Mouse (Mus musculus) brain, adult 2 months (tissue): ENCODE measurements around the gene Pitpnm2.

Experiments used
- DNase-seq: peaks from one replicate; pipeline ENCODE4 v3.0.0; 2011; ENCODE audit warnings: low read depth, low spot score

Pitpnm2 gene

DNA sequence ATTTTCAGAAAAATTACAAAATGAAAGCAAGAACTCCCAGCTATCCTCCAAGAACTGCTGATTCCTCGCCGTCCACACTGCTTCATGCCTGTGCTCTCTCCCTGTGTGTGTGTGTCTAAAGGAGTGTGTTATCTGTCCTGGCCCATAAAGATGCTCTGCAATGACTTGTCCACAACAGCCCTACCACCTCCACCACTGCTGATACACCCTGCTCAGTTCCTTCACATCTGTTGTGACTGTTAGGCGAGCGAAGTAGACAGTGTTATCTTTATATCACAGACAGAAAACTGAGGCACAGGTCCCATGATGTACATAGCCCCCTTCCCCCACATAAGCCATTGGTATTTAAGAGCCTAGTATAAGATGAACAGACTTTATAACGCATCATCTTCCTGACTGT lies 67.5 kb downstream of the Pitpnm2 start:
- DNase-seq, result no peak

DNA sequence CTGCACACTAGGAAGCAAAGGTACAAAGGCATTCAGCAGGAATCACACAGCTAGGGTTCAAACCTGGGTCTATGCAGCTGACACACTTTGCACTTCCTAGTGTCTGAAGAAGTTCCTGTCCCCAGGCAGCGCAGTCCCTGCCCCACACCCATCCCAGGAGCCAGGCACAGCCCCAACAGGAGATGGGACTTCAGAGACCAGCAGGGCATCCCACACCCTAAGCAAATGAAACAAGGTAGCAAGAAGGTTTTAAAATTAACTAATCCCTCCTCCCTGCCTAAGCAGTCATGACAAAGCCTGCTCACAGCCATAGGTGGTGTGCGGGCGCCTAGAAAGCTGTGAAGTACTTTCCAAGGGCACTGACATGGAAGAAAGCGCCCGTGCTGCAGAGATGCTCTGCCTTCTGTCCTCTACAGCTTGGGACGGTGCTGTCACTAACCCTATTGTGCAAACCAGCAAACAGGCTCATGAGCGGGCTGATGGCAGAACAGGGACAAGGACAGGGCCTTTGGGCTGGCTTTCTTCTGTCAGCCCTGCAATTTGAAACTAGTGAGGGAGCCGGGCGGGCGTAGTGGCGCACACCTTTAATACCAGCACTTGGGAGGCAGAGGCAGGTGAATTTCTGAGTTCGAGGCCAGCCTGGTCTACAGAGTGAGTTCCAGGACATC lies 68.9 kb downstream of the Pitpnm2 start:
- DNase-seq, result no peak

DNA sequence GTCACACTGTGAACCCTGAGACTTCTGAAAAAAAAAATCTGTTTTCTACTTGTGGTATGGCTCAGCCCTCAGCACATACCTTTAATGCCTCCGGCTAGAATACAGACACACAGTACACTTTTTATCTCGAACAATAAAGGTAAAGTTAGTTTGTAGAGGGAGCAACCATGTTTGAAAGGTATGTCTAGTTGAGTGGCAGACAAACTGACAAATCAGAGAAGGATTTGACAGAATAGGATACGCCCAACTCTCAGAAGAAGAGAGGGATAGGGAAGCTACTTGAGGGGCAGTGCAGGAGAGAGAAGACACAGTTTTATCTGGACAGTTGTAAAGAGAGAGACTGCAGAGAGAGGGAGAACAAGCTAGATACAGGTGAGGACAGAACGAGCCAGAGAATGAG lies 70.1 kb downstream of the Pitpnm2 start:
- DNase-seq, result no peak

DNA sequence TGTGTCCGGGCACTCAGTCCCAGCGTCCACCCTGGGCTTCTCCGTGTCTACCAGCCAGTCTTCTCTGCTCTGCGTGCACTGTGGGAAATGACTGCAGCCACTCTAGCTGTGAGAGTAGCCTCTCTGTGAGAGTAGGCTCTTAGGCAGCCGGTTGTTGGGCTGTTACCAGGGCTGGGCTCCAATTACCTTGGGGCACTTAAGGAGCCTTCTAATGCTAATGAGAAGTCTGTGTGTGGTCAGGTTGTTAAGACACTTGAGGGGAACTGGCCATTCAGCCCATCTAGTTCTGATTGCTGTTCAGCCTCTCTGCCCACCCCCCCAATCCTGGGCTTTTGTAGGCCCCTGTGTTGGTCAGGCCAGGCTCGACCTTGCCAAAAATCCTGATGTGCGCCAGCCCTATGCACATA lies 72.8 kb downstream of the Pitpnm2 start:
- no peak for DNase-seq

DNA sequence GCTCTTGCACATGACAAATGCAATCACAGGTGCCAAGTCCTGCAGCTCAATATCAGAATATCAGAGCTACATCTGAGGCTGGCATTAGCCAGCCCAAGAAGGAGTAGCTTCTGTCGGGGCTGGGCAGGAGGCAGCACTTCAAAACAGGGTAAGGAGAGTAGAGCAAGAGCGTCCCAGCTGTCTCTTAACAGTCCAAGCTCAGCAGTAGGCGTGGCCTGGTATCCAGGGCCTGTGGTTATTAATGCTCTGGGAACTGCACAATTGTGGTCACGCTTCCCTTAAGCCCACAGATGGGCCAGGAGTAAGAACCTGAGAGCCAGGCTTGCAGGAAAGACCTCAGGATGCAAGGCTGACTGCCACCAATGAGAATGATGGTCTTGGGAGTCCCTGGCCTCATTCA lies 74.4 kb downstream of the Pitpnm2 start:
- DNase-seq, result no peak

DNA sequence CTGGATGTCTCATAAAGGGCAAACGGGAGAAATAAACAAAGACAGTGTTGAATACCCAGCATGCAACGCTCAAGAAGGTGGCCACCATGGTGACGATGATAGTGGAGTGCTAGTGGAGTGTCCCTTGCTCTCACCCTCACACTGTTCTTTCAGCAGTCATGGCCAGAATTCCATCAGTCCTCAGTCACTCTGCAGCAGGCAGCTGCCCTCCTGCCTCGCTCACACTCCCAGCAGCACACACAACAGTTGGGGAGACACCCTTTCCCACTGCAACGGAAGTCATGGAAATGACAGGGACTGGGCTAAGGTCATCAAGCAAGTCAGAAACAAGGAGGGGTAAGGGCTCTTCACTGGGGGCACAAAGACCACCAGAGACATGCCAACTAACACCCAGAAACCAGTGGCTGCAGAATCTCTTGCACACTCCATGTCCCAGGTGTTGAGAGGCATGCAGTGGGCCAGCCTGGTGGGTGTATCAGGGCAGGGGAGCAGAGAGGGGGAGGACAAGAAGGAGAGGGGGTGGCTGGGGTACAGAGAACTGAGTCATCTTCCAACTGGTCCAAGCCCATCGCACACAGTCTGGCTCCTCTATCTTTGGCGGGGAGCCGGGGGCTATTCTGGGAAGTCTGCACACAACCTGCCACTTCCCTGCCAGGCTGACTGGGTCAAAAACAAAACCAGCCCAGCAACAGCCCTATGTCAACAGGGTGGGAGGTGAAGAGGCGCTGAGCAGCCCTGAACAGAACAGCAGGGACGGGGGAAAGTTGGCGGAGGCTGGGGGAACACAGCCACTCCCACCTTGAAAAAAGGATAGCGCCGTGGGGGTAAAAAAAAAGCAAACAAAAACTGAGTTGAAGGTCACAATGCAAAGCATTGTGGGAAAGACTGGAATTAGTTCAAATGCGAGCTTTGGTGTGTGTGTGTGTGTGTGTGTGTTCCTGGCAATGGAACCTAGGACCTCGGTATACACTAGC lies 76.3 kb downstream of the Pitpnm2 start:
- peak; percentile 97 for DNase-seq

DNA sequence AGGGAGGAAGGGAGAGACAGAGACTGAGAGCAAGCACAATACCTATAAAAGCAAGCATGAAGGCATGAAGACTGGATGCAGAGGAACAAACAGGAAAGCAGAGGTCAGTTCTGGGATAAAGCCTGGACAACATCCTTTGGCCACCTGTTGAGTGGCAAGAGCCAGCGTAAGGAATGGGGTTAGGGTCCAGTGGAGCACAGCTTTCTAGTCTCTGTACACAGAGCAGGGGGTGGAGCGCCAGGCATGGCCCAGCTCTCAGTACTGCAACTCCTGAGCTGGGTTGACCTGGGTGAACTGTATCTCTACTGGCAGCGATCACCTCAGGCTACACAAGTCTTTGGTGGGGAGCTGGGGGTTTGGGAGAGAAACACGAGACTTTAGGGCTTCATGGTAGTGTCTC lies 77.3 kb downstream of the Pitpnm2 start:
- DNase-seq, result no peak

DNA sequence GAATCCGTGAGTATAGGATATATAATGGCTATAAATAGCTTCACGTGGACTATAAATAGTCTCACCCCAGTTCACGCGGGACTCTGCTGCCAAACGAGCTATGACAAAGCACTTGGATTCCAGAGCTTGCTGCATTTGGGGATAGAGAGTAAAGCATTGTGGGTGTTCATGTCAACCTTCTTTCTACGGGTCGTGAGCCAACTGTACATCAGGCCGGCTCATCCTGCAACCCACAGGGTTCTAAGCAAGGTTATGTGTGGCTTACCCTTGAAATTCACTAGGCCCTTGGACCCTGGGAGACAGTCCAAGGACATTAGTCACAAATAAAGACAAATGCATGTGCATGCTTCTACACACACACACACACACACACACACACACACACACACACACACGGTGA lies 77.8 kb downstream of the Pitpnm2 start:
- peak; percentile 75 for DNase-seq

DNA sequence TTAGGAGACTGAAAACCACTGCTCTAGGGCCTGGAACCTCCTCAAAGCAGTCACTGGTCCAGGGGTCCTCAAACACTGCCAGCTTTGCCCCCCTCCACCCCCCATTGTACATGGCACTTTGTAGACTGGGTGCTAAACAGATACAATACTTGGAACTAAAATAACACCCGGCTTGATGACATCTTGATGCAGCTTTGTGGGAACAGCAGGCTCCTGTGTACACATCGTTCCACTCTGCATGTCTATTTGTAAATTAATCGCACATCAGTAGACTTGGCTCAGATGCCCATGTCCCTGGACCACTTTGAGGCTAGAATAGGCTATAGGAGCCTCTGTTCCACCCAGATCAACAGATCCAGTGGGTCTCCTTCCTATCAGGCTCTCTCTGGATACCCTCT lies 80.3 kb downstream of the Pitpnm2 start:
- no peak for DNase-seq

DNA sequence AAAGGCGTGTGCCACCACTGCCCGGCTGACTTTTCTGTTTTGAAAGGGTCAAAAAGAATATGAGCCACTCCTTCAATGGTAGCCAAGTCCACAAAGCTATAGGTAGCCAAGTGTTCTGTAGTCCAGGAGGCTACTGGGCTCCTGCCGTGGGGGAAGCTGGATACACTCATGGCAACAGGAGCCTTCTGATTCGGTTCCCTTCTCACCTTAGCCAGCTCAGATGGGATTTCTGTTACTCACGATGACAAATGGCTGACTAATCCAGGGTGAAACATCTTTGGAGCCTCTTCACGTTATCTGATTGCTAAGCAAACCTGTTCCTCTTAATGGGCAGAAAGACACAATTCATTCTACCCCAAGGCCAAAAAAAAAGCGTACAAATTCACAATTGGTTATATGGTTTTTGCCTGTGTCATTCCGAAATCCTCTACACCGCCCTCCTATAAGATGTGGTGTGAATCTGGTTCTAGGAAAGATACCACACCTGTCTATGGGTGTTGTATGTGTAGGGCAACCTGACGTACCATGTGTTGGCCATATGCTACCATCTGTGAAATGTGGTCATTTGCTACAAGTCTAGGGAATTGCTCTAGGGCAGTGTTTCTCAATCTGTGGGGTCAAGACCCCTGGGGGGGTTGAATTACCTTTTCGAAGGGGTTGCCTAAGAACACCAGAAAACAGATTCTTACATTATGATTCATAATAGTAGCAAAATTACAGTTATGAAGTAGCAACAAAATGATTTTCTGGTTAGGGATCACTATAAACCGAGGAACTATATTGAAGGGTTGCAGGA lies 80.9 kb downstream of the Pitpnm2 start:
- DNase-seq, result peak; percentile 79

DNA sequence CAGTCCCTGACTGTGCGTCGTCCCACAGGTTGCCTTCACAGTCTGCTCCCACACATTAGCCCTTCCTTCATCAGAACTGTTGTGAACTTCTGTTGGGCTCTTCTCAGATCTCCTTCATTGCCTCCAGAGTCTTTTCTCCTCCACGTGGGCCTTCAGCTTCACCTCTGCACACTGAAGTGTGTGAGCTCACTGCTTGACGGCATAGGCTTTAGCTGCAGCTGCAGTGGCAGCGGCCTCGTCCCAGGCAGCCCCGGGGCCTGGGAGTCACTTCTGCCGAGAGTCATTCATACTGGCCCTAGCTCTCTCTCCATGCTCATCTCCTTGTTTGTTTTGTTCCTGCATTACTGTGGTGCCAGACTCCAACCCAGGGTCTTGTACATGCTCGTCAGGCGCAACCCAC lies 81.9 kb downstream of the Pitpnm2 start:
- no peak for DNase-seq

DNA sequence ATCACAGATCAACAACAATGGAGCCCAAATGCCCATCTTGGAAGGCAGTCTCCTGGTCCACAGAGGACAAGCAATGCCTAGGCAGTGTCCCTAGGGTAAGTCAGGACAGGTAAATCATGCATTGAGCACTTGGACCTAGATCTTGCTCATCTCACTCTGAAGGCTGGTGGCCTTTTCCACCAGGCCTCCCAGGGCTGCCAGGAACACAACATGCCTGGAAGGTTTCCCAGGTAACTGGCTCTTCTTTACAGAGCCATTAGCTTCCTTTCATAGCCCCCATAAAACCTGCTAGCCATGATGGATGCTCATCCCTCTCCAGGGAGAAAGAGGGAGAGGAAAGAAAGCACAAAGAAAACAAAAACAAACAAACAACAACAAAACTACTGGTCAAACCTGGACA lies 82.8 kb downstream of the Pitpnm2 start:
- DNase-seq, result peak; percentile 91

DNA sequence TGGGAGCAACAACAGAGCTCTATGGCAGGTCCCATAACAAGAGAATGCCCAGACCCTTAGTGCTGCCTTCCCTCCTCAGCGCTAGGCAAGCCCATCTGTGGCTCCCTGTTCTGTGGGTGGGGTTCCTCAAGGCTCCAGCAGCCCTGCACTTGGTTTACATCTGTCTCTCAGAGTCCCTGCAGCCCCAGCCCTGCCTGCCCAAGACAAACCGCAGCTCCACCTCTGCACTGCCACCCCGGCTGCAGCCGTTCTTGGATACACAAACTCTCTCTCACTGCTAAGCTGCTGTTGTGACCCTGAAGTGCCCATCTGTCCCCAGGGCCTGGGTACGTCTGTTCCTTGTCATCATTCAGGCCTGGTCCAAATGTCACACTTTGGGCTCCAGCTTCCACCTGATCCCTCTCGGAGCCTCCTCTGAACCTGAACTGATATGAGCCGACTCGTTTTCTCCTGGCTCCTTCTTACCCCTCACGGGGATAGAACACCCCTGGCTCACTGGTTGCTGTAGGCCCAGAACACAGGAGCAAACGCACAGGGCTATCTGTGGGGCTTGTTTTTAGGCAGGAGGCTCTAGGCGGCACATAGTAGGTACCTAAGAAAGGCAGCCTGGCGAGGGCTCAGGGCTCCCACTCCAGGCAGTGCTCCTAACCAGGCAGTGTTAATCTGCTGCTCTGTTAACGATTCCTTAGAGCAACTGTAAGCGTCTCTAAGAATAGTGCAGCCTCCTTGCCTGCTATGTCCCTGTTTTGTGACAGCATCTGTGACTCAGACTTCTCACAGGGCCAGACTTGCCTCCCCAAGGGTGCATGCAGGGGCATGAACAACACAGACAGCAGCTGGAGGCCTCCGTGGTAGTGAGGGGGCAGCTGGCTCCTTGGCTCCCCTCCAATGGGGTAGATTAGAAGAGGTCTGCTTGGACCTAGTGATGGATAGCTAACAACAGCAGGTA lies 83.7 kb downstream of the Pitpnm2 start:
- peak; percentile 94 for DNase-seq

DNA sequence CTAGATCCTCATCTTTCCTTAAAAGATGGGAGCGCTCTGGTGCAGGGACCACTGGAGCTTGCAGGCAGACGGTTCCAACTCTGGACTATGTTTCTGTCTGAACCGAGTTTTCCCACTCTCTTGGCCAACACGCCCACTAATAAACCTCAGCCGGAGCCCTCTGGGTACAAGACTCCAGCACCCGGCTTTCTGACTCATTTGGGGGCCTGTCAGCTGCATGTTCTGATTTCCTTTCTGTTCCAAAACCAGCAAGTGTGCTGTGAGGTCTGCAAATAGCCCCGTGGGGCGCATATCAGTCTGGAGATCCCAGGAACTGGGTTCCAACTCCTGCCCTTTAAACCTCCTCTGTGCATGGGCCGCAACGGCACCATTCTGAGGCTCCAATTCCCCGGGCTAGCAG lies 86.1 kb downstream of the Pitpnm2 start:
- DNase-seq, result peak; percentile 53

DNA sequence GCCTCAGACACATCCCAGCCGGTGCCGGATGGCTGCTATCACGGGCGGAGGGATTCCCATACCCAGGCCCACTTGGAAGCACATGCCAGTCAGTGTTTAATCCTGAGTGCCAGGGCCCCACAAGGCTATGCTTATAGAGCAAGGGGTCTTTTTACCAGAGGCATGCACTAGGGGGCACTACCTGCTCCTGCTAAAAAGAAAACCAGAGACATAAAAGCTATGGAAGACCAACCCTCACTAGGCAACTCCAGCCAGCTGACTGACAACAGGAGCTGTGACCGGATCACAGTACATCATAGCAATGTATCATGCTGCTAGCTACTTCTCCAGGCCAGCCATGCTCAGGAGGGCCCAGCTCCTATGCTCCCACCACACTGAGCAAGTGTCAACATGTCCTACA lies 87.0 kb downstream of the Pitpnm2 start:
- DNase-seq, result peak; percentile 87

DNA sequence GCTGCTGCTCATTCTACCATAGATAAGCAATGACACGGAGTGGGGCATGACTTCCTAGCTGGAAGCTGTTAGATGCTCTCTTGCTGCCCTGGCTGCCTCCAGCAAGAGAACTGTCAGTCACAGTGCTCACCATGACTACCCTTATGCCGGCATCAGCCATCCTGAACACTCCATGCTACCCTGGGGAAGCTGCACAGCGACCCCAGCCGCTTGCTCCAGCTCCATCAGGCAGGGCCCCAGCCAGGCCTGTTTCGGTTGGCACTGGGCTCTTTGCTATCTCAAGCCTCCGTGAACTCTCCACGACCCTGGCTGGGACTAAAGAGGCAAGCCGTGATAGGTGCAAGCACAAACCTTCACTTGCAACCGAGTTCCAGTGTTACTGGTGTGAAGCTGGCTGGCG lies 87.7 kb downstream of the Pitpnm2 start:
- no peak for DNase-seq

DNA sequence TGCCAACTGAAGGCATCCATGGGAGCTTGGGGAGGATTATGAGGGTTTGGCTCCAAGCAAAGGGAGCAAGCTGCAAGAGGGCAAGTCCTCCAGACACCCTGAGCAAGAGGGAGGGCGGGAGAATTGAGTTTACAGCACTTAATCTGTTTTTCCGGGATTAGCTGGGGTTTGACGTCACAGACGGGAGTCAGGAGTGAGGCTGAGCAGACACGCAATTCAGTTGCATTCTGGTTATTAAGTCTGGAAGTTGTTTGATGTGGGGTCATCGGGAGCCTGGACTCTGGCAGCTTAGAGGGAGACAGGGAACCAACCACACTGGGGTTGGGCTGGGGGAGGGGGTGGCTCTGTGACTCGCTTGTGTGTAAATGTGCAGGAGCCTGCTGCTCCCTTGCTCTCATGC lies 90.1 kb downstream of the Pitpnm2 start:
- DNase-seq, result peak; percentile 43

DNA sequence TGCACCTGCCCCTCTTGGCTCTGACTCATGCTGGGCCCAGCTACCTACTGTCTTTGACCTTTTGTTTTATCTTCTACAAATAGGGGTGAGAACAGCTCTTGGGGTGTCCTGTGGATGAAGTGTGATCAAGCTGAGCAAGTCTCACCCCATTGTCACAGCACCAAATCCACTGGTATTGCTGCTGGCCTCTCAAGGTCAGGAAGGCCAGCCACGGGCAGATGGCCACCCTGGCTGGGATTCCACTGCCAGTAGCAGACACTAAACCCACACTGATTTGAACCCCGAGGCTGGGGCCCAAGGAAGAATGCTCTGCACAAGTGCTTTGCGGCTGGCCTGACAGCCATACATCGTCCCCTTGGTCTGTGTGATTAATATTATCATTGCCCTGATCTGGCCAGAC lies 91.3 kb downstream of the Pitpnm2 start:
- DNase-seq, result peak; percentile 41

DNA sequence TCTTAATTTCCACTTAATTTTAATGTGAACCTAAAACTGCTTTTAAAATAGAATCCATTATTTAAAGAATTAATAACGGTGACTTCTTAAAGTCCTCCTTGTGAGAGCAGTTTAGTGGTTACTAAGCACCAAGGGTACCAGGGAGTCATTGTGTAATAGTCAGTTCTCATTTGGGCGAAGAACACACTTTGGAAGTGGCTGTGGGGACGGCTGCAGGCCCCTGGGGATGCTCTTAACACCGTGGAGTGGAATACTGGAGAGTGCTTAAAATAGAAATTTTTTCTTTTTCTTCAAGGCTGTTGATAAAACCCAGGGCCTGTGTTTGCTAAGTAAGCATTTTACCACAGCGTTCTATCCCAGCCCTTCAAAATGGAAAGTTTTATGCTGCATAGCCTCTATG lies 93.6 kb downstream of the Pitpnm2 start:
- no peak for DNase-seq

DNA sequence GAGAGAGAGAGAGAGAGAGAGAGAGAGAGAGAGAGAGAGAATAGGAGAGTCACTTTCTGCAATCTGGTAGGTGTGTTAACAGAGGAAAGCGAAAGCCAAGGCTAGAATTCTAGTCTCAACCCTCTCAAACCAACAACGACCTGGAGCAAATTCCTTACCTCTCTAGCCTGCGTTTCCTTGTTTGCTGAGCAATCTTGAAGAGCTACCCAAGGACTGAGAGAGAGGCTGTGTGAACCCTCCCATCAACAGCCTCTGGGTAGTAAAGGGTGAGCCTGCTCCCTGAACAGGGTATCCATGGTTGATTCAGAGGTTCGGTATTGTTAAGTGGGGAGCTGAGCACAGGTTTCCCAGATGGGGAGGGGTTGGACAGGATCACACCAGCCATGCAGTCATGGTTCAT lies 96.8 kb downstream of the Pitpnm2 start:
- DNase-seq, result no peak

DNA sequence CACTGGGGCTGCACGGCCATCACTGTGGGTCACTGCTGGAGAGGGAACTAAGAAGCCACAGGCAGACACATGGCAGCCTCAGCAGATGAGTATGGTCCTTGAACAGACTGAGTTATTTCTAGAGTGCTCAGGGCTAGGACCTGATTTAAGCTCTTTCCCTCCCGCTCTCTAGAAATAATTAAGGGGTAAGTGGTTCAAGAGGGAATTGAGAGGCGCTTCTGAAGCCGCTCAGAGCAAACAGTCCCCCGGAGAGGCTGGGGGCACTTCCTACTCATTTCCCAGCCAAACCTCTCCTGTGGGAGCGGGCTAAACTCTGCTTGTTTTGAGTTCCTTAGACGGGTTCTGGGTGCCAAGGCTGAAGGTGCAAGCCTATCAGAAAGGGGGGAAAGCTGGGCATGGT lies 98.7 kb downstream of the Pitpnm2 start:
- no peak for DNase-seq
